Mouse (Mus musculus): ENCODE measurements around the gene Syce2. TPM values are rescaled to one million over a fixed set of nuclear protein-coding genes. Genes with fewer than 3 reads are reported as not detected.

The Syce2 gene
- polyA plus RNA-seq, 1 experiment: 2.3 TPM

DNA sequence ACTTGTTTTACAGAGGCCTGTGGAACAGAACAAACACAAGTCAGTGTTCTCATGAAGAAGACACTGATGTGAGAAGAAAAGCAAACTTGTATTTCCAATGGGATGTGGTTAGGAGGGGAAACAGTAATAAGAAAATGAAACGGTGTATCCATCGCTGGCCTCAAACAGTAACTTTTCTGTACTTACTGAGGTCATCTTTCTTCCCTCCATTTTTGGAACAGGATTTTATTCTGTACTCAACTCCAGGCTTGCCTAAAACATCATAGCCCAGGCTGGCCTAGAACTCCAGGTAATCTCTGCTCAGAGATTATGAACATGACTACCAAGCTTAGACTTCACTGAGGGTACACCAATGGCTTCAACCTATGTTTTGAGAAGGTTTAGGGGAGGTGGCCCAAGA is 32.5 kb upstream of the Syce2 start:
- H3K4me3 ChIP-seq: peak overlapping the region; percentile 70

DNA sequence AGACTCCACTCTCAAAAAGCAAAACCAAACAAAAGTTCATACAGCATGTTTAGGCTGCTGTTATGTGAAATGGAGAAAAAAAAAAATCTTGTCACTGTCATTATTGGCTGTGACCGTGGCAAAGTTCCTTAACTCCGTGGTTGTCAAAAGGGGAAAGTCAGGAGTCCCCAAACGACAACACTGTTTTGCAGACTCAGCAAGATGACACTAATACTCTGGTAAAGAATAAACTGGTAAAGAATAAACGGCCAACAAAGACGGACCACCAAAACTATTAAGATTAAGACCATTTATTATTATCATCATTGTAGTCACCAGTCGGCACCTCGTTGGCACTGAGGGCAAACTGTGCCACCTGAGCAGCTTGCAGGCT is 32.0 kb upstream of the Syce2 start:
- Histone ChIP-seq H3K4me3 (peak overlapping the region; percentile 70), H3ac (ENCODE audit: control insufficient read depth, insufficient read length) (peak overlapping the region; percentile 74), H3K79me2 (ENCODE audit: control insufficient read depth, insufficient read depth) (peaks cover 15% of the 10 kb centered on the region), H3K36me3 (ENCODE audit: control insufficient read depth, insufficient read depth) (peaks cover 56% of the 10 kb centered on the region), H3K27me3 (ENCODE audit: control insufficient read depth, insufficient read depth, insufficient read length) (no peaks in the 10 kb centered on the region), H3K4me2 (ENCODE audit: low read depth) (peak overlapping the region; percentile 89)
- TF ChIP-seq USF1 (IDR thresholded peaks at IDR 0.05; ENCODE audit: low read depth) (no peak), TCF12 (IDR thresholded peaks at IDR 0.05; ENCODE audit: insufficient read depth, poor library complexity, severe bottlenecking) (no peak), MAX (IDR thresholded peaks at IDR 0.05; ENCODE audit: low read depth) (no peak), REST (IDR thresholded peaks at IDR 0.05; ENCODE audit: insufficient read depth, insufficient read length) (no peak), POLR2AphosphoS2 (IDR thresholded peaks at IDR 0.05; ENCODE audit: insufficient read length, low read depth) (no peak)

More for the DNA sequence above, 32.5 kb upstream of the Syce2 start:
- peaks cover 15% of the 10 kb centered on the region for H3K79me2 ChIP-seq (ENCODE audit: control insufficient read depth, insufficient read depth)
- H3ac ChIP-seq (ENCODE audit: control insufficient read depth, insufficient read length): peak overlapping the region; percentile 74
- H3K4me2 ChIP-seq (ENCODE audit: low read depth): peak overlapping the region; percentile 89
- H3K27me3 ChIP-seq (ENCODE audit: control insufficient read depth, insufficient read depth, insufficient read length): no peaks in the 10 kb centered on the region
- H3K36me3 ChIP-seq (ENCODE audit: control insufficient read depth, insufficient read depth): peaks cover 56% of the 10 kb centered on the region
- TF ChIP-seq POLR2AphosphoS2 (IDR thresholded peaks at IDR 0.05; ENCODE audit: insufficient read length, low read depth) (no peak), TCF3 (IDR thresholded peaks at IDR 0.05; ENCODE audit: insufficient read length, low read depth) (no peak)

- Histone ChIP-seq H3K36me3 (ENCODE audit: control insufficient read depth, insufficient read depth) (peaks cover 57% of the 10 kb centered on the region), H3K4me2 (ENCODE audit: low read depth) (peak within 1 kb of the TSS; percentile 89), H3K79me2 (ENCODE audit: control insufficient read depth, insufficient read depth) (peaks cover 20% of the 10 kb centered on the region), H3K27me3 (ENCODE audit: control insufficient read depth, insufficient read depth, insufficient read length) (no peaks in the 10 kb centered on the region), H3K4me3 (peak within 1 kb of the TSS; percentile 70), H3ac (ENCODE audit: control insufficient read depth, insufficient read length) (peak within 1 kb of the TSS; percentile 74)
- peak; percentile 99 for TF ChIP-seq POLR2AphosphoS2 (IDR thresholded peaks at IDR 0.05; ENCODE audit: insufficient read length, low read depth)
- peak; percentile 94 for TF ChIP-seq POLR2A (IDR thresholded peaks at IDR 0.05; ENCODE audit: insufficient read length, low read depth)
- TF ChIP-seq TCF12 (IDR thresholded peaks at IDR 0.05; ENCODE audit: insufficient read depth, poor library complexity, severe bottlenecking): no peak
- no peak for TF ChIP-seq TCF3 (IDR thresholded peaks at IDR 0.05; ENCODE audit: insufficient read length, low read depth)
- no peak for TF ChIP-seq MAX (IDR thresholded peaks at IDR 0.05; ENCODE audit: low read depth)
- no peak for TF ChIP-seq CEBPB (IDR thresholded peaks at IDR 0.05; ENCODE audit: insufficient read depth, poor library complexity, severe bottlenecking)
- peak; percentile 23 for TF ChIP-seq E2F4 (IDR thresholded peaks at IDR 0.05; ENCODE audit: insufficient read depth)
- TF ChIP-seq MYOD1 (IDR thresholded peaks at IDR 0.05; ENCODE audit: control insufficient read depth in 1 of 3, insufficient read length in 2 of 3, low read depth in 2 of 3): peak in 1 of 3 experiments; percentile 28
- TF ChIP-seq MYOG (IDR thresholded peaks at IDR 0.05; ENCODE audit: control insufficient read depth in 1 of 3, insufficient read depth in 1 of 3, insufficient read length in 2 of 3, low read depth in 2 of 3): peak in 2 of 3 experiments; percentile 62 to 63
Measured at GRCm38 (mm10) chr8:84840248-84840999, 31.5 kb upstream of the Syce2 start, which contains the start of gene Rad23a. Gene Rad23a (minus strand): TSS chr8:84840665.

DNA sequence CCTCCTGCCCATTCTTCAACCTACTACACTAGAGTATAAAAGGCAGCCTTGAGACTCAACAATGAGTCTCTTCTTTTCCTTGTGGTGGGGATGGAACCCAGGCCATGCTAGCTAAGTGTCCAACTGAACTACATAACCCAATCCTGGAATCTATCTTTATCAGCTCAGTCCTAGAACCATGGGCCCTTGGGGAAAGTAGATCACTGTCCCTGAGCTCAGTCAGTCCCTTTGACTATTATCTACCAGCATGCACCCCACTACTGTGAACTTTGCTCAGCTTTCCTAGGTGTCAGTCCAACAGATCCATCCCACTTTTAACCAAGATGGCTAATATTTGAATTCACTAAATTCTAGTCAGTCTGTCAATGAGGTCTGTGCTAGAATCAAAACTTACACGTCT is 30.4 kb upstream of the Syce2 start:
- H3K36me3 ChIP-seq (ENCODE audit: control insufficient read depth, insufficient read depth): peaks cover 54% of the 10 kb centered on the region
- TF ChIP-seq TCF12 (IDR thresholded peaks at IDR 0.05; ENCODE audit: insufficient read depth, poor library complexity, severe bottlenecking) (no peak), MYOG (IDR thresholded peaks at IDR 0.05; ENCODE audit: control insufficient read depth in 1 of 3, insufficient read depth in 1 of 3, insufficient read length in 2 of 3, low read depth in 2 of 3) (no peak)
- no peaks in the 10 kb centered on the region for H3K27me3 ChIP-seq (ENCODE audit: control insufficient read depth, insufficient read depth, insufficient read length)
- H3ac ChIP-seq (ENCODE audit: control insufficient read depth, insufficient read length): no peak overlapping the region
- no peak overlapping the region for H3K4me3 ChIP-seq
- peaks cover 30% of the 10 kb centered on the region for H3K79me2 ChIP-seq (ENCODE audit: control insufficient read depth, insufficient read depth)
- H3K4me2 ChIP-seq (ENCODE audit: low read depth): no peak overlapping the region

DNA sequence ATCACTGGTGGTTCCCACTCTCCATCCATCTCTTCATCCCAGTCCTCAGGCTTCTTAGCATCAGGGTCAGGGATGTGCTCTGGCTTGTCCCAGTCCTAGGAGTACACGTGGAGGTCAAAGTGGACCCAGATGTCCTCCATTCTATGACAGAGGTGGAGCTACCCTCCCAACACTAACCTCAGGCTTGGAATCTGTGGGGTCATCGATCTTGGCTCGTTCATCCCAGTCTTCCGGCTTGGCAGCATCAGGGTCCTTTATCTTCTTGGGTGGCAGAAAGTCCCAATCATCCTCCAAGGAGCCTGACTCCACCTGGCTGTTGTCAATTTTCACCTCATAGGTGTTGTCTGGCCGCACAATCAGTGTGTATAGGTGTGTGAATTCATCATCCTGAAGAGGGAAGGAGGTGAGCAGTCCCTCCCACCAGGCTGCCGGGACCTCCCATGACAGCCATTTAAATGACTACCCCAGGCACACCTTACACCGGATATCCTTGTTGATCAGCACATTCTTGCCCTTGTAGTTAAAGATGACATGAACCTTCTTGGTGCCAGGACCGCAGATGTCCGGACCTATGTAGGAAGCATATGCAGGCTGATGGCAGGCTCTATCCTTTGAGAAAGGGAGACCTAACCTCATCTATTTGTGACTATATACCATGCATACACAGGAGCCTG is 27.4 kb upstream of the Syce2 start:
- peaks cover 40% of the 10 kb centered on the region for H3K36me3 ChIP-seq (ENCODE audit: control insufficient read depth, insufficient read depth)
- H3K4me3 ChIP-seq: no peak overlapping the region
- H3K4me2 ChIP-seq (ENCODE audit: low read depth): peak overlapping the region; percentile 81
- no peak overlapping the region for H3ac ChIP-seq (ENCODE audit: control insufficient read depth, insufficient read length)
- TF ChIP-seq POLR2AphosphoS2 (IDR thresholded peaks at IDR 0.05; ENCODE audit: insufficient read length, low read depth) (no peak), USF1 (IDR thresholded peaks at IDR 0.05; ENCODE audit: low read depth) (no peak), MAX (IDR thresholded peaks at IDR 0.05; ENCODE audit: low read depth) (no peak), TCF3 (IDR thresholded peaks at IDR 0.05; ENCODE audit: insufficient read length, low read depth) (no peak), MYOD1 (IDR thresholded peaks at IDR 0.05; ENCODE audit: control insufficient read depth in 1 of 3, insufficient read length in 2 of 3, low read depth in 2 of 3) (no peak), CEBPB (IDR thresholded peaks at IDR 0.05; ENCODE audit: insufficient read depth, poor library complexity, severe bottlenecking) (no peak), TCF12 (IDR thresholded peaks at IDR 0.05; ENCODE audit: insufficient read depth, poor library complexity, severe bottlenecking) (no peak), MYOG (IDR thresholded peaks at IDR 0.05; ENCODE audit: control insufficient read depth in 1 of 3, insufficient read depth in 1 of 3, insufficient read length in 2 of 3, low read depth in 2 of 3) (no peak), E2F4 (IDR thresholded peaks at IDR 0.05; ENCODE audit: insufficient read depth) (no peak), REST (IDR thresholded peaks at IDR 0.05; ENCODE audit: insufficient read depth, insufficient read length) (no peak), POLR2A (IDR thresholded peaks at IDR 0.05; ENCODE audit: insufficient read length, low read depth) (no peak), SRF (IDR thresholded peaks at IDR 0.05; ENCODE audit: control insufficient read depth, insufficient read length, low read depth) (no peak)
- H3K27me3 ChIP-seq (ENCODE audit: control insufficient read depth, insufficient read depth, insufficient read length): no peaks in the 10 kb centered on the region
- H3K79me2 ChIP-seq (ENCODE audit: control insufficient read depth, insufficient read depth): peaks cover 22% of the 10 kb centered on the region
